In the genomic region with DNA sequence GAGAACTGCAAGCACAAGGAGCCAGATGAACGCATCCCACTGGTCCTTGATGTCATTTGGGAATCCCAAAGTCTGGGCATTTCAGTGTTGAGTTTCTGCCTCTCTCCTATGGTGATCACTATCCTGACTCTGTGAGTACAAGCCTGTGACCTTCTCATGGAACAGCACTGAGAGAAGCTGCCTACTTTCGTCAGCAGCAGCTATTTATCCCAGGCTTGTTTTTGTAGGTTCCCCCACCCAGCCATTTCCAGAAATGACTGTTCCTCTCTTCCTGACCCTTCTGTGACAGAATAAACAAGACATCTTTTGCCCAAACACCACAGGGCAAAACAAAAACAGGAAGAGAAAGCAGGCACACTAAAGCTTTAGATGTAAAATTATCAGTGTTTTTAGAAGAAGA, we compare ENCODE assay signal across 21 mouse cellular contexts.
DNase-seq lines count a peak whose midpoint lies in the region; ATAC-seq and TF ChIP-seq lines count a peak whose summit lies in the region.
"Had no signal": no experiment of that assay in that cellular context is flagged by ENCODE, and none has a peak within 500 bp of the region (broad histone marks: within the 10 kb centered on the region; RNA-seq: fewer than 3 reads in every experiment).

No protein-coding gene starts in this region.

- no peak overlapping the region for H3K4me2 ChIP-seq in midbrain, embryonic 15.5 days
- H3K4me2 ChIP-seq: embryonic facial prominence, embryonic 13.5 days; forebrain, embryonic 12.5 days; hindbrain, embryonic 12.5 days had no signal

- no peak overlapping the region for H3K9ac ChIP-seq in midbrain, embryonic 15.5 days
- H3K9ac ChIP-seq: embryonic facial prominence, embryonic 13.5 days; forebrain, embryonic 12.5 days; hindbrain, embryonic 12.5 days had no signal

- TF ChIP-seq POLR2A in kidney, adult 2 months (IDR thresholded peaks at IDR 0.05; ENCODE audit: low read depth, low read length): no peak

- no peaks in the 10 kb centered on the region for H3K36me3 ChIP-seq in kidney, adult 2 months (ENCODE audit: control insufficient read depth, insufficient read depth, low read length)
- peaks cover 62% of the 10 kb centered on the region for H3K36me3 ChIP-seq in limb, embryonic 10.5 days
- no peaks in the 10 kb centered on the region for H3K36me3 ChIP-seq in midbrain, embryonic 15.5 days (replicated peaks)

- H3K4me1 ChIP-seq in kidney, adult 2 months (ENCODE audit: control insufficient read depth, insufficient read depth, low read length): peaks cover 12% of the 10 kb centered on the region
- H3K4me1 ChIP-seq in limb, embryonic 10.5 days: no peaks in the 10 kb centered on the region
- H3K4me1 ChIP-seq in midbrain, embryonic 15.5 days: peaks cover 18% of the 10 kb centered on the region

- TF ChIP-seq CTCF in kidney, adult 2 months (conservative IDR thresholded peaks at IDR 0.05; ENCODE audit: insufficient read depth, insufficient read length, low read depth, low read length): no peak

- peak overlapping the region; percentile 57 for H3K27ac ChIP-seq in kidney, adult 2 months (ENCODE audit: insufficient read depth, low read depth, low read length)
- H3K27ac ChIP-seq in limb, embryonic 10.5 days: no peak overlapping the region
- no peak overlapping the region for H3K27ac ChIP-seq in midbrain, embryonic 15.5 days
- H3K27ac ChIP-seq: embryonic facial prominence, embryonic 13.5 days; forebrain, embryonic 12.5 days; heart, embryonic 10.5 days; hindbrain, embryonic 12.5 days had no signal

- ATAC-seq in midbrain, embryonic 15.5 days (replicated peaks): no peak
- ATAC-seq in megakaryocyte progenitor cell, adult 5-6 weeks (replicated peaks; ENCODE audit: poor library complexity): no peak
- ATAC-seq: forebrain, embryonic 16.5 days; hindbrain, embryonic 16.5 days had no signal

- no peaks in the 10 kb centered on the region for H3K27me3 ChIP-seq in kidney, adult 2 months (replicated peaks; ENCODE audit: control insufficient read depth, insufficient read depth, low read length)
- H3K27me3 ChIP-seq in limb, embryonic 10.5 days (ENCODE audit: low read depth, poor library complexity, severe bottlenecking): no peaks in the 10 kb centered on the region
- no peaks in the 10 kb centered on the region for H3K27me3 ChIP-seq in midbrain, embryonic 15.5 days (replicated peaks)
- H3K27me3 ChIP-seq: embryonic facial prominence, embryonic 13.5 days; forebrain, embryonic 12.5 days; hindbrain, embryonic 12.5 days had no signal

- peak; percentile 31 for DNase-seq in kidney, adult 2 months
- no peak for DNase-seq in kidney, adult 8-10 months
- peak; percentile 45 for DNase-seq in lung, postnatal 10 days
- no peak for DNase-seq in lung, postnatal 4 days
- DNase-seq in limb, embryonic 10.5 days (ENCODE audit: low spot score): peak; percentile 19
- no peak for DNase-seq in gastrocnemius, postnatal 4 days (ENCODE audit: low spot score in 2 of 2)
- DNase-seq: adrenal gland, postnatal 10 days; cerebellum, adult 18-20 months; cerebellum, adult 9-11 months; cerebellum, postnatal 36 days; gastrocnemius, postnatal 10 days; heart, postnatal 10 days; heart, postnatal 4 days had no signal

- H3K4me3 ChIP-seq in kidney, adult 2 months (ENCODE audit: insufficient read depth, low read depth, low read length): no peak overlapping the region
- H3K4me3 ChIP-seq in limb, embryonic 10.5 days: no peak overlapping the region
- no peak overlapping the region for H3K4me3 ChIP-seq in midbrain, embryonic 15.5 days
- H3K4me3 ChIP-seq: embryonic facial prominence, embryonic 13.5 days; forebrain, embryonic 12.5 days; heart, embryonic 10.5 days; hindbrain, embryonic 12.5 days had no signal

- WGBS in kidney, adult 2 months: 68% methylated on average over 2 of the region's 2 CpGs
- 83% methylated on average over 2 of the region's 2 CpGs for whole genome bisulfite sequencing in limb, embryonic 10.5 days
- WGBS in midbrain, embryonic 15.5 days: 81% methylated on average over 2 of the region's 2 CpGs

- no peaks in the 10 kb centered on the region for H3K9me3 ChIP-seq in limb, embryonic 10.5 days (replicated peaks)
- no peaks in the 10 kb centered on the region for H3K9me3 ChIP-seq in midbrain, embryonic 15.5 days
- H3K9me3 ChIP-seq: embryonic facial prominence, embryonic 13.5 days; forebrain, embryonic 12.5 days; heart, embryonic 10.5 days had no signal

Comparison
In these comparisons a context has a peak if more than half of its experiments do, and no peak if none do; other contexts are left out.
1. DNase-seq: peak in kidney, adult 2 months (single experiment), lung, postnatal 10 days (single experiment) and limb, embryonic 10.5 days (single experiment); none in kidney, adult 8-10 months (0 of 2), lung, postnatal 4 days (0 of 2) and gastrocnemius, postnatal 4 days (0 of 2).